Mouse (Mus musculus): Measurements from ENCODE around the gene 4933407L21Rik. TPM values are rescaled to one million over a fixed set of nuclear protein-coding genes. Genes with fewer than 3 reads are reported as not detected.
"Not testable (repeated sequence)": the region's sequence is repeated elsewhere in the genome, so short reads cannot be mapped to it uniquely, and the experiment has no call there.

Gene 4933407L21Rik
- total RNA-seq, 2 experiments from 2014 or later = 0.18 to 0.24 TPM

DNA sequence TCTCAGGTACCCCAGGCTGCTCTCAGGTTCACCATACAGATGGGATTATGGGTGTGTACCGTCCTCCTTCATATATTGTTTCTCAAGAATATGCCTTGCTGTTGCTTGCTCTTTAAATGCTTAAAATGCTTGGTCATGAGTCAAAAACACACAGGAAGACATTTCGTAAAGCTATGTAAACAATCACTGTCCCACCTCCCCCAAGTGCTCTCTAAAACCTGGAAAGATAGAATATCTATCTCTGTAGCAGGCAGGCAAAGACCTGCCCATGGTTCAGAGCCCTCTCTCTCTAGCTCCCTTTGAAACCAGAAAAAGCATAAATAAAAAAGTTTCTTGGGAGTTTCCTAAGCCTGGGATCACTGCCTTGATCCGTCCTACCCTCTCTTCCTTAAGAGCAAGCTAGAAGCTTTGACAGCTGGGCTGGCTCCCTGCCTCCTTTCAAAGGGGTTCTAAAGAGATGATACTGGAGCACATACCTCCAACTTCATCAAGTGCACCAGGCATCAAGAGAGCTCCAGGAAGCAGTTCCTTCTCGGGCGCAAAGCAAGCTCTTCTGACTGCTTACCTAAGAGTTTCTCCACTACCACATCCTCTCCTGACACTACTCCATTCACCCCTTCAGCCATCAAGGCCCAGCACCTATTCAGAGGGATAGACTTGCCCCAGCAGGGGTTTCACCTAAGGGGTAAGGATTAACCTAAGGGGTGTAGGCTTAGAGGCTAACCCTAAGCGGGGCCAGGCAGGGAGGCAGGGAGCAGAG lies 31.0 kb downstream of the 4933407L21Rik start:
- no peak for DNase-seq

DNA sequence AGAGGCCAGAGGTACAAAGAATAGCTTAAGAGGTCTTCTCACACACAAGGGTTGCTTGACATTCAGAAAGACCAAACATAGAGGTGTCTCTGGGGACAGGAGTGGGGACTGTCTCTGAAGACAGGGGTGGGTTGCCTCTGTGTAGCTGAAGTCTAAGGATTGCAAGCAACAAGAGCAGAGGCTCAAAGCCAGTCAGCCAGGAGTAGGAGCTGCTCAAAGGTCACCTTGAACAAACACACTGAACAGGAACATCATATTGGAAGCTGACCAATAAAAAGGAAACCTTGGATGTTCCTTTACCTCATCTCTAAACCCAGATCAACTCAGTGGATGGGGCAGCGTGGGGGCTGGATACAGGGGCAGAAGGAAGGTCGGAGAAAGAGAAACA lies 31.6 kb downstream of the 4933407L21Rik start:
- no peak for DNase-seq

DNA sequence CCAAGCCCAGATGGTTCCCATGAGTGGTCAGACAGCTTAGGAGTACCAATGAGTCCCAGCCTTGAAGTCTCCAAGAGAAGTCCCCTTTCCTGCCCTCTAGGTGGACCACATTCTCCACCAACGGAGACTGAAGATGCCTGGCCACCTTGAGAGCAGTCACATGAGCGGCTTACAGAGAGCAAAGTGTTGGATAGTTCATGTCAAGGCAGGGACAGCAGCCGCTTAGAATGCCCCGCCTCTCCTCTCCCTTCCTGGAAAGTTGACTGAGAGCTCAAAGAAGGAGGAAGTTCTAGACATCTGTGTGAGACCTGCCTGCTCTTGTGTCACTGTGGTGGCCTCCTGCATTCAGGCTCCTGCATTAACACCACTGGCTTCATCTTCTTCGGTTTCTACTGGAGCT lies 32.6 kb downstream of the 4933407L21Rik start, which contains the start of gene Gpr55:
Gene Gpr55, minus strand, starts transcription at position 135 of the 400 bp plus-strand sequence.
- DNase-seq = no peak

DNA sequence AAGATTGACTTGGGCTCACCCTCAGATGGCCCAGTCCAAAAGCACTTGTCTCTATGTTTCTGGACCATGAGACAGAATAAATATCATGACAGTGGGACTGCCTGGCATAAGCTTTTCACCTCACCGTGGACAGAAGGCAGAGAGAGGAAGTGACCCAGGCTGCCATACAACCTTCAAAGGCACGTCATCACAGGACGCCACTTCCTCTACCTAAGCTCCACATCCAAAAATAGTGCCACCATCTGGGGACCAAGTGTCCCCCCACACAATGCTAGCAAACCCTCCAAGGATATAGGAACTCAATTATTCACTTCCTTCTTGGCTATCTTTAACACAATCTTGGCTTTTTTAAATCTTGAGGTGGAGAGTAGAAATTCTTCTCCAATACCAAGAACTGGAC lies 33.8 kb downstream of the 4933407L21Rik start:
- no peak for DNase-seq

DNA sequence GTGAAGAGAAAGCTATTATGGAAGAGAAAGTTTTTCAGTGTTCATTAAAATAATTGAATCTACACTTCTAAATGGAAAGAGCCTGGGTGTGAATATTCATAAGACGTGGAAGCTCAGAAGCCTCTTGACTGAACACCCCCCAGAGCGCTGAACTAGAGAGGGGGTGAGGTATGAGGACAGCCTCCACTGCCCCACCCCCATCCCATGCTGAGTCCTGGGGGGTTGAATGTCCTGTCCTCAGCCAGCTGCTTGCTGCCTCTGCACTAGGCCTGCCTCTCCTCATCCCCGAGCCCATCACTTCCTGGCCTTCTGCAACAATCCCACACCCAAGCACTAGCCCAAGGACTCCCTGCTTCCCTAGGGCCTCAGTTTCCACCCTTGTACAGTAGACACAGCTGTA lies 37.6 kb downstream of the 4933407L21Rik start:
- no peak for DNase-seq

DNA sequence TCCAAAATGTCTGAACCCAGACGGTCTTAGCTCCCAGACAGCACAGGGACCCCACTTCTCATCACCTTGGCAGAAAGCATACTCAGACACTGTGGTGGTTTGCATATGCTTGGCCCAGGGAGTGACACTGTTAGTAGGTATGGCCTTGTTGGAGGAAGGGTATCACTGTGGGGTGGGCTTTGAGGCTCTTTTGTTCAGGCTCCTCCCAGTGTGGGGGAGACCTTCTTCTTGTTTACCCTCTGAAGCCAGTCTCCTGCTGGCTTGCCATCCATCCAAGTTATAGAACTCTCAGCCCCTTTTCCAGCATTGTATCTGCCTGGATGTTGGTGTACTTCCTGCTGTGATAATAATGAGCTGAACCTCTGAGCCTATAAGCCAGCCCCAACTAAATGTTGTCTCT lies 40.8 kb downstream of the 4933407L21Rik start:
- no peak for DNase-seq

DNA sequence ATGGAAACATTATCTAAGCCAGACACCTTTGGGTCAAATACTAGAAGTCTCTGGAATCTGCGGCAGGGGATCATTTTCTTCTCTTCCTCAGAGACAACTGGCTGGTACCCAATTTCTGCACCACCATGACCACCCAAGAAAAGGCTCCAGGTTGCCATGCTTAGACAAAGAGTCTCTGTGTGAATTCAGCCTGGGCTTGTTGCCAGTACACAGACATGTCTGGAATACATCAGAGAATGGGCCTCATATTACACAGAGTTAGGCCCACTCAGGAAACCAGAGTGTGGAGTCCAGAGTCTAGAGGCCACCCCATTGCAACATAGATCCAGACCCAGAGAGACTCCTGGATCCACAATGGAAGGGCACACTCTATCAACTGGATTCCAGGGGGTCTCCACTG lies 41.2 kb downstream of the 4933407L21Rik start:
- DNase-seq = no peak

DNA sequence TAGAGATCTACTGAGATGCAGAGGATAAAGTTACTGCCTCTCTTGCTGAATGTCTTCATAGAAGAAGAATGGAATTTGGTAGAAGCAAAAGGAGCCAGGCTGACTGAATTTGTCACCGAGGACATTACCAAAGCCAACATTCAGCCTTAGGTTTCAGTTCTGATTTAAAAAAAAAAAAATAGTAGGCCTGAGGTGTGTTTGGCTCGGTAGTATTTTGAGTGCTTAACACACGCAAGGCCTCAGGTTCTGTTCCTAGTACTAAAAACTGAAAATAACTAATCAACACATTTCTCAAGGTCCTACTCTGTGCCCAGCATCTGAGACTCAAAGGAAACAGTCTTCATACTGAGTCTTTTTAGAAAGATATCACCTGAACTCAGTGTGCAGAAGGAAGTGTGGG lies 42.8 kb downstream of the 4933407L21Rik start:
- DNase-seq = no peak

DNA sequence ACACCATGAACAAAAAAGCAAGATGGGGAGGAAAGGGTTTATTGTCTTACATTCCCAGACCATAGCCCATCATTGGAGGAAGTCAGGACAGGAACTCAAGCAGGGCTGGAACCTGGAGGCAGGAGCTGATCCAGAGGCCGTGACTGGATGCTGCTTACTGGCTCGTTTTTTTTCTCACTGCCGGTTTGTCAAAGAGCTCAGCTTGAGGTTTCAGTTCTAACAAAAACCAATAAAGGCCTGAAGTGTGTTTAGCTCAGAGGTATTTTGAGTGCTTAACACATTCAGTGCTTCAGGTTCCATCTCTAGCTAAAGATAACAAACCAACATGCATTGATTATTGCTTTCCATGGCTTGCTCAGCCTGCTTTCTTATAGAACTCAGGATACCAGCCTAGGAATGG lies 44.1 kb downstream of the 4933407L21Rik start:
- no peak for DNase-seq

DNA sequence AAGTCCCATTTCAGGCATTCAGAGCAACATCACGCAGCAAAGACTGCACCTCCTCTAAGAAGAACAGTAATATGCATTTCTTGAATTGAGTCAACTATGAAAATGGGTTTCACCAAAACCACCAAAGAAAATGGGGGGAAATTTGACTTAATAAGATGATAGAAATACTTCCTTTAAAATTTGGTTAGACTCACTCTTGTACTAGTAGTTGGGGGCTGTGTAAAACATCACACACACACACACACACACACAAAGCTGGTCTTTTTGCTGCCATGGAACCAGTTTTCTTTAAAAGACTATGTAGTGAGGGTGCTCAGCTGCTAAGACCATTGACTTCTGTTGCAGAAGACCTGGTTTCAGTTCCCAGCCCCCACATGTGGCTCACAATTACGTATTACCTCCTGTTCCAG lies 45.2 kb downstream of the 4933407L21Rik start:
- DNase-seq = no peak

DNA sequence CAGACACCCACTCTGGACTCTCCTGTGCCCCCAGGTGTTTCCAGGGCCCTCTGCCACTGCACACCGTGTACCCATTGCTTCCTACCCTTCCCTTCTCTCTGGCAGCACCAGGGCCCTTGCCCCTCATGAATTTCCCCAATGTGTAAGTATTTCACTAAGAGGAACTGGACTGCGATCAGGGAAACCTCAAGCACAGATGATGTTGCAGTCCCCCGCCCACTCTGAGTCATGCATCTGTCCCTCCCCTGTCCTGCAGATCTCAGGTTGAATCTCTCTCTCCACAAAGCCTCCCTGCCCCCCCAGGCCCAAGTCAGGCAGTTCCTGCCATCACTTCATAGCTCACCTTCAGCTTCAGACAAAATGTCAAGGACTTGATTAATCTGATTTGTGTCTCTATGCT lies 49.4 kb downstream of the 4933407L21Rik start:
- DNase-seq = peak; percentile 66

DNA sequence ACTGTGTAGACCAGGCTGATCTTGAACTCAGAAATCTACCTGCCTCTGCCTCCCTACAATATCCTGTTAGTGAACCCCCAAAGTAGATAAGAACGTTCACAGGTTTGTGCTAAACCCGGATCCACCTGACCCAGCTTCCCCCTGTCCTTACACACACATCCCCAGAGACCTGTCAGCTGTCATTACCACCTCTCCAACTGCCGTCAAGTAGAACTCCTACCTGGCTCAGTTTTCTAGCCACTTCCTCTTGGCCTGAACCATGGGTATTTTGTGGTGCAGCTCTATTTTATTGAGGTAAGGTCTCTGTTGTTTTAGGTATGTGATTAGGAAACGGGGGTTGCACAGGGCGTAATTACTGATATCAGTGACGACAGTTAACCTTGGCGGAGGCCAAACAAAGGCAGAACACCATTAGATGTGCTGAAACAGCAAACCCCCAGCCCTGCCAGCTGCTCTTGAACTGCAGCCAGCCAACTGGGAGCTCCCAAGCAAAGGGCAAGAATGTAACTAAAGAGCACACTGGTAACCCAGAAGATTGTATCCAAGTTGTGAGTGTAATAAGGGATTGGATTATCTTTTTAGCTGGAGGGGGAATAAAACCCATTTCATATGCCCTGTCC lies 53.6 kb downstream of the 4933407L21Rik start:
- peak; percentile 80 for DNase-seq

DNA sequence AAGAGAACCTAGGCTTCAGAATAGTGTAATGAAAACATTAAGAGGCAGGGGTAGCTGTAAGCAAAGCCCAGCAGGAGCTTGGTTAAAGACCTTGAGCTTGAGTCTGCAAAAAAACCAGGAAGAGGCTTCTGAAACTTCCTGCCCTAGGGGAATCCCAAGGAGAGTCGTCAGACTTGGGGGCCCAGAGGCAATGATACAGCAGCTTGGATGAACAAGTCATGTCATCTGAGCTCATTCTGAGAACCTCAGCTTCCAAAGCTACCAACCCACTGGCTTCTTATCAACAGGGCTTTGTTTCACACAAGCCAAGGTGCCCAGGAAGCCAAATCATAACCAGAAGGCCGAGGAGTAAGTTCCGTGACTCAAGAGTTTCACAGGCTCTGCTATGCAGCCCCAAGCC lies 57.5 kb downstream of the 4933407L21Rik start:
- no peak for DNase-seq

DNA sequence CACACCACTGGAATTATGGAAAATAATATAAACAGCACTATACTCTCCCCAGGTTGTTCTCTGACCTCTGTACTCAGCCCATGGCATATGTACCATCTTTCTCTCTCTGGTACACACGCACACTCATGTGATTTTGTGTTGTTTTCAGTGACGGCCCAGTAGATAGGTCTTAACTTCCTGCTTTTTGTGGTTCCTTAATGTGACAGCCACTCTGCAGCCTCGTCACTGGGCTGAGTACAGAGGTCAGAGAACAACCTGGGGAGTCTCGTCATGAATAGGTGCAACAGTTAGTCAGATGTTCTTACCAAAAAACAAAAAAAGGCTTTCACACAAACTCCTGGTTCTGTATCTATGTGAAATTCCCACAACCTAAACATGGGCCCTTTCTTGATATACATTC lies 60.1 kb downstream of the 4933407L21Rik start:
- no peak for DNase-seq

DNA sequence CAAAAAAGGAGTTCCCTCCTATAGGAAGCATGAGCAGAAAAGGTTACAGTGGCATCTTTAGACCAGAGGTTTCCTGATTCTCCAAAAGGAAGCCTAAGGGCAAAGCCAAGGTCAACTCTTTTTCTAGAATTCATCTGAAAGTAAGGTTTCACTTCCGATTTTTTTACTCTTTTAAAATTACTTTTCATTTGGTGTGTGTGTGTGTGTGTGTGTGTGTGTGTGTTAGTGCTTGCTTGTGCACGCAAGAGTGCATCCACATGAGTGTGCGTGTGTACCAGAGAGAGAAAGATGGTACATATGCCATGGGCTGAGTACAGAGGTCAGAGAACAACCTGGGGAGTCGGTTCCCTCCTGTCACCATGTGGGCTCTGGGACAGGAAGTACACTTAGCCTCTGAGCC lies 60.6 kb downstream of the 4933407L21Rik start:
- DNase-seq = not testable (repeated sequence)

Other genes with a start within 250 kb of the 4933407L21Rik start
- gene A630001G21Rik, start 149.8 kb upstream of the 4933407L21Rik start, total RNA-seq (2021) = 1 to 10 TPM; 1.5 to 2.4 TPM
- 100 to 1,000 TPM; 118 to 121 TPM for gene Cab39, start 135.0 kb upstream of the 4933407L21Rik start, total RNA-seq (2021)
- 100 to 1,000 TPM; 284 to 307 TPM for gene Itm2c, start 34.2 kb upstream of the 4933407L21Rik start, total RNA-seq (2021)
- 1 to 10 TPM in 1 of 2 experiments, under 1 TPM in 1; 0.85 to 1.8 TPM for gene Gpr55, start 32.5 kb downstream of the 4933407L21Rik start, total RNA-seq (2021)
- gene Spata3, start 88.3 kb downstream of the 4933407L21Rik start, total RNA-seq (2021) = not detected
- 1 to 10 TPM; 3.7 to 8.0 TPM for gene 2810459M11Rik, start 117.4 kb downstream of the 4933407L21Rik start, total RNA-seq (2021)
- gene Psmd1, start 135.9 kb downstream of the 4933407L21Rik start, total RNA-seq (2021) = 100 to 1,000 TPM in 1 of 2 experiments, 10 to 100 TPM in 1; 95.2 to 101 TPM
- under 1 TPM; 0.21 to 0.27 TPM for gene Htr2b, start 183.5 kb downstream of the 4933407L21Rik start, total RNA-seq (2021)
- 1 to 10 TPM; 1.3 to 2.7 TPM for gene Gm21972, start 205.2 kb downstream of the 4933407L21Rik start, total RNA-seq (2021)
- gene Armc9, start 226.3 kb downstream of the 4933407L21Rik start, total RNA-seq (2021) = 10 to 100 TPM in 1 of 2 experiments, 1 to 10 TPM in 1; 7.9 to 10.9 TPM